Comparison of ENCODE assay signal across 9 mouse cellular contexts in genomic region chr11:8625451-8625850, GRCm38 (mm10). TPM values are rescaled to one million over a fixed set of nuclear protein-coding genes. Genes with fewer than 3 reads are reported as not detected.
DNase-seq lines count a peak whose midpoint lies in the region; ATAC-seq and TF ChIP-seq lines count a peak whose summit lies in the region.
"Had no signal": no experiment of that assay in that cellular context is flagged by ENCODE, and none has a peak within 500 bp of the region (broad histone marks: within the 10 kb centered on the region; RNA-seq: fewer than 3 reads in every experiment).

No protein-coding gene starts in this region.

- no peak overlapping the region for H3ac ChIP-seq in myocyte (ENCODE audit: control insufficient read depth, insufficient read length)

- peaks cover 14% of the 10 kb centered on the region for H3K79me2 ChIP-seq in myocyte (ENCODE audit: control insufficient read depth, insufficient read depth)

- H3K4me2 ChIP-seq in forebrain, postnatal 0 days (ENCODE audit: low read depth): no peak overlapping the region
- H3K4me2 ChIP-seq in midbrain, embryonic 11.5 days: no peak overlapping the region; the same call in 1 of the 2 replicates
- no peak overlapping the region for H3K4me2 ChIP-seq in forebrain, embryonic 15.5 days (replicated peaks)
- H3K4me2 ChIP-seq in myocyte (ENCODE audit: low read depth): peak overlapping the region; percentile 84

- H3K9ac ChIP-seq in forebrain, postnatal 0 days: no peak overlapping the region
- H3K9ac ChIP-seq in midbrain, embryonic 11.5 days (ENCODE audit: low read length): no peak overlapping the region
- H3K9ac ChIP-seq in forebrain, embryonic 15.5 days (replicated peaks): no peak overlapping the region

- no peaks in the 10 kb centered on the region for H3K36me3 ChIP-seq in forebrain, embryonic 10.5 days (replicated peaks)
- no peaks in the 10 kb centered on the region for H3K36me3 ChIP-seq in forebrain, postnatal 0 days (ENCODE audit: insufficient read depth)
- no peaks in the 10 kb centered on the region for H3K36me3 ChIP-seq in midbrain, embryonic 10.5 days
- H3K36me3 ChIP-seq in midbrain, embryonic 11.5 days (ENCODE audit: control insufficient read depth, insufficient read depth, low read length): no peaks in the 10 kb centered on the region
- no peaks in the 10 kb centered on the region for H3K36me3 ChIP-seq in forebrain, embryonic 15.5 days
- no peaks in the 10 kb centered on the region for H3K36me3 ChIP-seq in myocyte (ENCODE audit: control insufficient read depth, insufficient read depth)
- H3K36me3 ChIP-seq in thymus, adult 2 months (ENCODE audit: control insufficient read depth, insufficient read depth, low read length): no peaks in the 10 kb centered on the region

- H3K9me3 ChIP-seq in forebrain, embryonic 10.5 days: no peaks in the 10 kb centered on the region
- H3K9me3 ChIP-seq in forebrain, postnatal 0 days (ENCODE audit: low read length): no peaks in the 10 kb centered on the region
- no peaks in the 10 kb centered on the region for H3K9me3 ChIP-seq in midbrain, embryonic 10.5 days (replicated peaks)
- no peaks in the 10 kb centered on the region for H3K9me3 ChIP-seq in midbrain, embryonic 11.5 days (ENCODE audit: control insufficient read depth, low read length)
- H3K9me3 ChIP-seq in forebrain, embryonic 15.5 days: no peaks in the 10 kb centered on the region

- TF ChIP-seq POLR2A in myocyte (IDR thresholded peaks at IDR 0.05; ENCODE audit: insufficient read length, low read depth): no peak
- no peak for TF ChIP-seq POLR2A in thymus, adult 2 months (IDR thresholded peaks at IDR 0.05; ENCODE audit: control insufficient read depth, extremely low read depth, insufficient read depth, low read length, poor library complexity)

- peaks cover 62% of the 10 kb centered on the region for H3K4me1 ChIP-seq in forebrain, embryonic 10.5 days
- H3K4me1 ChIP-seq in forebrain, postnatal 0 days (ENCODE audit: insufficient read depth): no peaks in the 10 kb centered on the region
- H3K4me1 ChIP-seq in midbrain, embryonic 10.5 days: peaks cover 57% of the 10 kb centered on the region
- peaks cover 12% of the 10 kb centered on the region for H3K4me1 ChIP-seq in midbrain, embryonic 11.5 days (ENCODE audit: control insufficient read depth, insufficient read depth, low read length)
- peaks cover 21% of the 10 kb centered on the region for H3K4me1 ChIP-seq in forebrain, embryonic 15.5 days
- H3K4me1 ChIP-seq in thymus, adult 2 months (replicated peaks; ENCODE audit: control insufficient read depth, insufficient read depth, low read length): peaks cover 25% of the 10 kb centered on the region

- H3K27me3 ChIP-seq in forebrain, embryonic 10.5 days (ENCODE audit: poor library complexity, severe bottlenecking): 0 out of 2 replicates have a peak, but pooled peaks cover 8% of the 10 kb centered on the region
- H3K27me3 ChIP-seq in forebrain, postnatal 0 days (ENCODE audit: insufficient read depth, low read length): no peaks in the 10 kb centered on the region
- peaks cover 33% of the 10 kb centered on the region for H3K27me3 ChIP-seq in midbrain, embryonic 10.5 days (ENCODE audit: low read depth, poor library complexity, severe bottlenecking)
- peaks cover 2% of the 10 kb centered on the region; the same call in 1 of the 2 replicates for H3K27me3 ChIP-seq in midbrain, embryonic 11.5 days (ENCODE audit: control insufficient read depth, insufficient read depth, low read length)
- H3K27me3 ChIP-seq in forebrain, embryonic 15.5 days: no peaks in the 10 kb centered on the region
- no peaks in the 10 kb centered on the region for H3K27me3 ChIP-seq in myocyte (ENCODE audit: control insufficient read depth, insufficient read depth, insufficient read length)
- H3K27me3 ChIP-seq in thymus, adult 2 months (ENCODE audit: control insufficient read depth, insufficient read depth, low read length): no peaks in the 10 kb centered on the region; the same call in 1 of the 2 replicates

- no peak for TF ChIP-seq CTCF in forebrain, postnatal 0 days (IDR thresholded peaks at IDR 0.05; ENCODE audit: low read depth)
- TF ChIP-seq CTCF in thymus, adult 2 months (IDR thresholded peaks at IDR 0.05; ENCODE audit: borderline replicate concordance, control insufficient read depth, extremely low read depth, insufficient read depth, low read length, poor library complexity): no peak

- ATAC-seq in forebrain, postnatal 0 days: no peak
- no peak for ATAC-seq in midbrain, embryonic 11.5 days (ENCODE audit: low FRiP score)
- ATAC-seq in forebrain, embryonic 15.5 days (replicated peaks): 0 out of 2 replicates have a peak, but pooled peaks have one; percentile 6

- H3K4me3 ChIP-seq in forebrain, embryonic 10.5 days: no peak overlapping the region
- H3K4me3 ChIP-seq in forebrain, postnatal 0 days (ENCODE audit: low read depth, low read length): no peak overlapping the region
- H3K4me3 ChIP-seq in midbrain, embryonic 10.5 days: no peak overlapping the region
- H3K4me3 ChIP-seq in midbrain, embryonic 11.5 days (ENCODE audit: low read depth, low read length): no peak overlapping the region
- H3K4me3 ChIP-seq in forebrain, embryonic 15.5 days: no peak overlapping the region
- H3K4me3 ChIP-seq in myocyte: peak overlapping the region; percentile 50
- no peak overlapping the region for H3K4me3 ChIP-seq in thymus, adult 2 months (ENCODE audit: control insufficient read depth, insufficient read depth, low read length)

- H3K27ac ChIP-seq in forebrain, embryonic 10.5 days: peak overlapping the region; percentile 94
- no peak overlapping the region for H3K27ac ChIP-seq in forebrain, postnatal 0 days (ENCODE audit: low read depth, low read length)
- peak overlapping the region; percentile 55; the same call in 1 of the 2 replicates for H3K27ac ChIP-seq in midbrain, embryonic 10.5 days (replicated peaks)
- H3K27ac ChIP-seq in midbrain, embryonic 11.5 days (ENCODE audit: low read depth, low read length): no peak overlapping the region
- H3K27ac ChIP-seq in forebrain, embryonic 15.5 days (replicated peaks): no peak overlapping the region
- H3K27ac ChIP-seq in thymus, adult 2 months (ENCODE audit: control insufficient read depth, insufficient read depth, low read length): no peak overlapping the region

- 59% methylated on average over 6 of the region's 6 CpGs for WGBS in forebrain, embryonic 10.5 days
- WGBS in forebrain, postnatal 0 days: 53% methylated on average over 6 of the region's 6 CpGs
- WGBS in midbrain, embryonic 10.5 days: 61% methylated on average over 6 of the region's 6 CpGs
- WGBS in midbrain, embryonic 11.5 days: 61% methylated on average over 6 of the region's 6 CpGs
- WGBS in forebrain, embryonic 15.5 days: 41% methylated on average over 6 of the region's 6 CpGs
- whole genome bisulfite sequencing in thymus, adult 2 months: 92% methylated on average over 6 of the region's 6 CpGs

- peak; percentile 20 for DNase-seq in forebrain, embryonic 10.5 days (ENCODE audit: extremely low spot score, low spot score)
- no peak for DNase-seq in forebrain, postnatal 0 days
- DNase-seq in midbrain, embryonic 10.5 days (ENCODE audit: low spot score): peak; percentile 30
- no peak for DNase-seq in midbrain, embryonic 11.5 days (ENCODE audit: low spot score, missing footprints)
- no peak for DNase-seq in thymus, adult 2 months
- no peak for DNase-seq in spleen, postnatal 36 days (ENCODE audit: low spot score in 2 of 2)
- DNase-seq: lung, adult 18-20 months had no signal

TF ChIP-seq in myocyte, 11 proteins besides CTCF, POLR2A, EP300 and RAD21:
- TF ChIP-seq E2F4 (IDR thresholded peaks at IDR 0.05; ENCODE audit: insufficient read depth): no peak
- no peak for TF ChIP-seq CEBPB (IDR thresholded peaks at IDR 0.05; ENCODE audit: insufficient read depth, poor library complexity, severe bottlenecking)
- no peak for TF ChIP-seq TCF3 (IDR thresholded peaks at IDR 0.05; ENCODE audit: insufficient read length, low read depth)
- TF ChIP-seq MYOG (IDR thresholded peaks at IDR 0.05; ENCODE audit: control insufficient read depth in 1 of 3, insufficient read depth in 1 of 3, insufficient read length in 2 of 3, low read depth in 2 of 3): no peak
- no peak for TF ChIP-seq MYOD1 (IDR thresholded peaks at IDR 0.05; ENCODE audit: control insufficient read depth in 1 of 3, insufficient read length in 2 of 3, low read depth in 2 of 3)
- no peak for TF ChIP-seq MAX (IDR thresholded peaks at IDR 0.05; ENCODE audit: low read depth)
- TF ChIP-seq SRF (IDR thresholded peaks at IDR 0.05; ENCODE audit: control insufficient read depth, insufficient read length, low read depth): no peak

RNA-seq across cellular contexts. Expression of gene Tns3, which starts 38.9 kb away (rescaled TPM):
- 13.3 and 13.8 TPM in 2 replicates for polyA plus RNA-seq in forebrain, embryonic 10.5 days (2016; fragmentation: Nextera tagmentation; extraction: Ambion mirVana)
- 16.3 and 26.5 TPM in 2 replicates for total RNA-seq in forebrain, postnatal 0 days (2014; rRNA removed)
- 3.1 and 6.2 TPM in 2 replicates for polyA plus RNA-seq in forebrain, postnatal 0 days (2015; fragmentation: Nextera tagmentation; extraction: Ambion mirVana)
- polyA plus RNA-seq in midbrain, embryonic 10.5 days (2016; fragmentation: Nextera tagmentation; extraction: Ambion mirVana): 9.1 and 9.7 TPM in 2 replicates
- 4.9 and 5.0 TPM in 2 replicates for polyA plus RNA-seq in midbrain, embryonic 11.5 days (2014; fragmentation: Nextera tagmentation; extraction: Ambion mirVana)
- polyA plus RNA-seq in forebrain, embryonic 15.5 days (2015; fragmentation: Nextera tagmentation; extraction: Ambion mirVana): 6.9 and 8.0 TPM in 2 replicates
- polyA plus RNA-seq in myocyte (2012; fragmentation: generic; extraction: Trizol): 23.4 TPM
- 31.7 and 33.9 TPM in 2 replicates for polyA plus RNA-seq in thymus, adult 2 months (2012; rRNA removed)

Comparison
In these comparisons a context has a peak if more than half of its experiments do, and no peak if none do; other contexts are left out.
1. DNase-seq: peak in forebrain, embryonic 10.5 days (single experiment) and midbrain, embryonic 10.5 days (single experiment); none in forebrain, postnatal 0 days (single experiment), midbrain, embryonic 11.5 days (single experiment), thymus, adult 2 months (single experiment) and spleen, postnatal 36 days (0 of 2).
2. H3K27ac ChIP-seq: peak in forebrain, embryonic 10.5 days (single experiment) and midbrain, embryonic 10.5 days (single experiment); none in forebrain, postnatal 0 days (single experiment), midbrain, embryonic 11.5 days (single experiment), forebrain, embryonic 15.5 days (single experiment) and thymus, adult 2 months (single experiment).